ENCODE assay signal across 8 mouse cellular contexts in the genomic region with DNA sequence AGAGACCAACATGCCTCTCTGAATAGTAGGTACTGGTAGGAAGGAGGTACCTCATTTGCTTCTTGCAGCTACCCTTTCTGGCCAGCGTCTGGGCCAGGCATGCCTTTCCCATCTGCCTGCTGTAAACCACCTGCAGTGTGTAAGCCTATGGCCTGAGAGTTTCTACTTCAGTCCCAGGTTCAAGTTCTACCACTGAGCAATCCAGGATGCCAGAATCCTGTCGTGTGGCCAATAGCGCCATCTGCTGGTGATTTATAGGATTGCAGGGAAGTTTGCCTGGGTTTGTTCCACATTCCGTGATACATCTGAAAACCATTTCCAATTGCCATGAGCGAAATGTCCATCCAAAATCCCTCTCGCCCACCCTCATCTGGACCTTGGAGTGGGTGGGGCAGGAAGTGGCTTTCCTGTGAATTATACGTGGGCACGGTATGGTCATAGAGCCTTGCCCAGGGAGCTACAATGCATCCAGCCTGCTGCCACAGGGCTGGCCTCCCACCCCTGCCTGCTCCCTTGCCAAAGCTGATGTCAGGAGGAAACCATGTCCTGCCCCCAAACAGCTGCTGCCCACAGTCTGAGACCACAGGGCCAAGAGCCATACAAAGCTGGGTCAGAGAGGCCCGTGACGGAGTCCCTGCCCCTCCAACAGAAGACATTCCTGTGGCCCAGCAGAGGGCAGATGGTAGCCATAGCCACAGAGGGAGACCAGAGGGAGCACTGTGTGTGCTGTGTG.
DNase-seq lines count a peak whose midpoint lies in the region; ATAC-seq and TF ChIP-seq lines count a peak whose summit lies in the region.

No protein-coding gene starts in this region.

- no peaks in the 10 kb centered on the region for H3K36me3 ChIP-seq in hindbrain, postnatal 0 days (ENCODE audit: insufficient read depth, low read length)

- intact Hi-C loops in left cerebral cortex, adult 2 months (cut with DNase I), result loop anchor here (1.0 to 2.0 kb wide), 2 partner anchors 91 to 161 kb away; no protein-coding TSS in a partner anchor

- WGBS in hindbrain, postnatal 0 days, result 11% methylated on average over 10 of the region's 10 CpGs

- no peak overlapping the region for H3K4me2 ChIP-seq in hindbrain, postnatal 0 days (ENCODE audit: low read depth, low read length)

- H3K4me1 ChIP-seq in hindbrain, postnatal 0 days (ENCODE audit: insufficient read depth, low read length), result peaks cover 5% of the 10 kb centered on the region

- H3K27ac ChIP-seq in hindbrain, postnatal 0 days, result peak overlapping the region; percentile 73
- H3K27ac ChIP-seq in left cerebral cortex, adult 2 months, result no peak overlapping the region; the same call in 1 of the 2 replicates

- H3K27me3 ChIP-seq in hindbrain, postnatal 0 days (ENCODE audit: insufficient read depth, low read length), result no peaks in the 10 kb centered on the region

- H3K9ac ChIP-seq in hindbrain, postnatal 0 days (replicated peaks; ENCODE audit: low read length), result no peak overlapping the region

- peak; percentile 82 for ATAC-seq in hindbrain, postnatal 0 days
- peak; percentile 49 for ATAC-seq in megakaryocyte, adult 5-6 weeks (ENCODE audit: poor library complexity, severe bottlenecking)

- no peaks in the 10 kb centered on the region for H3K9me3 ChIP-seq in hindbrain, postnatal 0 days (ENCODE audit: low read length)

- no peak overlapping the region for H3K4me3 ChIP-seq in hindbrain, postnatal 0 days (ENCODE audit: low read length)
- no peak overlapping the region for H3K4me3 ChIP-seq in left cerebral cortex, adult 2 months

- DNase-seq in MN1 (ENCODE audit: low spot score), result peak; percentile 86
- peak; percentile 92 for DNase-seq in cerebellum, postnatal 14 days
- DNase-seq in gastrocnemius, adult 8-10 months (ENCODE audit: low spot score in 2 of 2), result peak; percentile 60 to 68
- DNase-seq in hindbrain, postnatal 0 days (ENCODE audit: low spot score), result peak; percentile 88
- DNase-seq in left cerebral cortex, adult 2 months (ENCODE audit: extremely low spot score in 1 of 2, low spot score in 2 of 2), result peak; percentile 80 to 90
- DNase-seq in right cerebral cortex, adult 2 months (ENCODE audit: low spot score in 2 of 2), result peak; percentile 91
- peak; percentile 77 for DNase-seq in urinary bladder, postnatal 25 days (ENCODE audit: low spot score)

- peak; percentile 98 for TF ChIP-seq CTCF in hindbrain, postnatal 0 days (IDR thresholded peaks at IDR 0.05; ENCODE audit: low read depth)
- peak; percentile 94 for TF ChIP-seq CTCF in left cerebral cortex, adult 2 months (IDR thresholded peaks at IDR 0.05)
